Mouse (Mus musculus): ENCODE measurements around the gene Polr3h. TPM values are rescaled to one million over a fixed set of nuclear protein-coding genes. Genes with fewer than 3 reads are reported as not detected.
"Not testable (repeated sequence)": the region's sequence is repeated elsewhere in the genome, so short reads cannot be mapped to it uniquely, and the experiment has no call there.

Gene Polr3h
- polyA plus RNA-seq, 1 experiment: 5.2 TPM

- no peaks in the 10 kb centered on the region for H3K27me3 ChIP-seq (ENCODE audit: control insufficient read depth, insufficient read depth, low read length)
- no peak for TF ChIP-seq POLR2A (IDR thresholded peaks at IDR 0.05; ENCODE audit: low read depth, low read length)
- no peaks in the 10 kb centered on the region for H3K4me1 ChIP-seq (ENCODE audit: control insufficient read depth, insufficient read depth, insufficient read length, low read length)
- H3K36me3 ChIP-seq (ENCODE audit: control insufficient read depth, insufficient read depth, low read length): peaks cover 26% of the 10 kb centered on the region
- no peak overlapping the region for H3K27ac ChIP-seq (ENCODE audit: insufficient read depth, low read depth, low read length)
- WGBS: 62% methylated on average over 5 of the region's 5 CpGs
- no peak overlapping the region for H3K4me3 ChIP-seq (ENCODE audit: low read depth, low read length)
Observed at GRCm38 (mm10) chr15:81919062-81919461, 7.0 kb downstream of the Polr3h start.

- TF ChIP-seq POLR2A (IDR thresholded peaks at IDR 0.05; ENCODE audit: low read depth, low read length): no peak
- peak; percentile 81; the same call in 1 of the 2 replicates for TF ChIP-seq CTCF (IDR thresholded peaks at IDR 0.05; ENCODE audit: extremely low read depth, insufficient read length, insufficient replicate concordance, low read depth, low read length)
- H3K36me3 ChIP-seq (ENCODE audit: control insufficient read depth, insufficient read depth, low read length): peaks cover 38% of the 10 kb centered on the region
- H3K27me3 ChIP-seq (ENCODE audit: control insufficient read depth, insufficient read depth, low read length): no peaks in the 10 kb centered on the region
- 57% methylated on average over 6 of the region's 6 CpGs for WGBS
- H3K4me3 ChIP-seq (ENCODE audit: low read depth, low read length): no peak overlapping the region
- no peaks in the 10 kb centered on the region for H3K4me1 ChIP-seq (ENCODE audit: control insufficient read depth, insufficient read depth, insufficient read length, low read length)
- H3K27ac ChIP-seq (ENCODE audit: insufficient read depth, low read depth, low read length): no peak overlapping the region
Observed at GRCm38 (mm10) chr15:81917621-81918463, 8.2 kb downstream of the Polr3h start.

GRCm38 (mm10) chr15:81917201-81917600 lies 8.8 kb downstream of the Polr3h start:
- peaks cover 45% of the 10 kb centered on the region for H3K36me3 ChIP-seq (ENCODE audit: control insufficient read depth, insufficient read depth, low read length)
- H3K27ac ChIP-seq (ENCODE audit: insufficient read depth, low read depth, low read length): no peak overlapping the region
- TF ChIP-seq CTCF (IDR thresholded peaks at IDR 0.05; ENCODE audit: extremely low read depth, insufficient read length, insufficient replicate concordance, low read depth, low read length) (no peak), POLR2A (IDR thresholded peaks at IDR 0.05; ENCODE audit: low read depth, low read length) (no peak)
- no peak overlapping the region for H3K4me3 ChIP-seq (ENCODE audit: low read depth, low read length)
- WGBS: 85% methylated on average over 12 of the region's 12 CpGs
- H3K27me3 ChIP-seq (ENCODE audit: control insufficient read depth, insufficient read depth, low read length): no peaks in the 10 kb centered on the region
- H3K4me1 ChIP-seq (ENCODE audit: control insufficient read depth, insufficient read depth, insufficient read length, low read length): no peaks in the 10 kb centered on the region

GRCm38 (mm10) chr15:81915663-81916062 lies 10.4 kb downstream of the Polr3h start:
- Histone ChIP-seq H3K27me3 (ENCODE audit: control insufficient read depth, insufficient read depth, low read length) (no peaks in the 10 kb centered on the region), H3K27ac (ENCODE audit: insufficient read depth, low read depth, low read length) (no peak overlapping the region), H3K4me1 (ENCODE audit: control insufficient read depth, insufficient read depth, insufficient read length, low read length) (no peaks in the 10 kb centered on the region), H3K36me3 (ENCODE audit: control insufficient read depth, insufficient read depth, low read length) (peaks cover 57% of the 10 kb centered on the region), H3K4me3 (ENCODE audit: low read depth, low read length) (no peak overlapping the region)
- 84% methylated on average over 5 of the region's 5 CpGs for WGBS
- TF ChIP-seq POLR2A (IDR thresholded peaks at IDR 0.05; ENCODE audit: low read depth, low read length): no peak
- TF ChIP-seq CTCF (IDR thresholded peaks at IDR 0.05; ENCODE audit: extremely low read depth, insufficient read length, insufficient replicate concordance, low read depth, low read length): no peak

GRCm38 (mm10) chr15:81914668-81915067 lies 11.4 kb downstream of the Polr3h start:
- TF ChIP-seq CTCF (IDR thresholded peaks at IDR 0.05; ENCODE audit: extremely low read depth, insufficient read length, insufficient replicate concordance, low read depth, low read length) (no peak), POLR2A (IDR thresholded peaks at IDR 0.05; ENCODE audit: low read depth, low read length) (no peak)
- peaks cover 67% of the 10 kb centered on the region for H3K36me3 ChIP-seq (ENCODE audit: control insufficient read depth, insufficient read depth, low read length)
- H3K27me3 ChIP-seq (ENCODE audit: control insufficient read depth, insufficient read depth, low read length): no peaks in the 10 kb centered on the region
- no peak overlapping the region for H3K4me3 ChIP-seq (ENCODE audit: low read depth, low read length)
- H3K27ac ChIP-seq (ENCODE audit: insufficient read depth, low read depth, low read length): no peak overlapping the region
- H3K4me1 ChIP-seq (ENCODE audit: control insufficient read depth, insufficient read depth, insufficient read length, low read length): no peaks in the 10 kb centered on the region
- 61% methylated on average over 5 of the region's 5 CpGs for WGBS

- no peaks in the 10 kb centered on the region for H3K4me1 ChIP-seq (ENCODE audit: control insufficient read depth, insufficient read depth, insufficient read length, low read length)
- no peak for TF ChIP-seq POLR2A (IDR thresholded peaks at IDR 0.05; ENCODE audit: low read depth, low read length)
- no peak for TF ChIP-seq CTCF (IDR thresholded peaks at IDR 0.05; ENCODE audit: extremely low read depth, insufficient read length, insufficient replicate concordance, low read depth, low read length)
- WGBS: 59% methylated on average over 2 of the region's 2 CpGs
- peaks cover 79% of the 10 kb centered on the region for H3K36me3 ChIP-seq (ENCODE audit: control insufficient read depth, insufficient read depth, low read length)
- no peak overlapping the region for H3K27ac ChIP-seq (ENCODE audit: insufficient read depth, low read depth, low read length)
- no peak overlapping the region for H3K4me3 ChIP-seq (ENCODE audit: low read depth, low read length)
- H3K27me3 ChIP-seq (ENCODE audit: control insufficient read depth, insufficient read depth, low read length): no peaks in the 10 kb centered on the region
Observed at GRCm38 (mm10) chr15:81912498-81912897, 13.5 kb downstream of the Polr3h start.

GRCm38 (mm10) chr15:81908767-81909166 lies 17.3 kb downstream of the Polr3h start:
- not testable (repeated sequence) for H3K27me3 ChIP-seq (ENCODE audit: control insufficient read depth, insufficient read depth, low read length); H3K4me3 ChIP-seq (ENCODE audit: low read depth, low read length); H3K27ac ChIP-seq (ENCODE audit: insufficient read depth, low read depth, low read length); H3K4me1 ChIP-seq (ENCODE audit: control insufficient read depth, insufficient read depth, insufficient read length, low read length)
- WGBS: 71% methylated on average over 4 of the region's 4 CpGs
- peaks cover 84% of the 10 kb centered on the region for H3K36me3 ChIP-seq (ENCODE audit: control insufficient read depth, insufficient read depth, low read length)
